Mouse (Mus musculus) induced T-regulatory cell, adult 2 months (primary cell): ENCODE measurements around the gene Mex3b.

Experiments used
- DNase-seq: peaks from one replicate; pipeline ENCODE4 v3.0.0-alpha.2; 2012; ENCODE audit warnings: low read depth

Gene Mex3b

DNA sequence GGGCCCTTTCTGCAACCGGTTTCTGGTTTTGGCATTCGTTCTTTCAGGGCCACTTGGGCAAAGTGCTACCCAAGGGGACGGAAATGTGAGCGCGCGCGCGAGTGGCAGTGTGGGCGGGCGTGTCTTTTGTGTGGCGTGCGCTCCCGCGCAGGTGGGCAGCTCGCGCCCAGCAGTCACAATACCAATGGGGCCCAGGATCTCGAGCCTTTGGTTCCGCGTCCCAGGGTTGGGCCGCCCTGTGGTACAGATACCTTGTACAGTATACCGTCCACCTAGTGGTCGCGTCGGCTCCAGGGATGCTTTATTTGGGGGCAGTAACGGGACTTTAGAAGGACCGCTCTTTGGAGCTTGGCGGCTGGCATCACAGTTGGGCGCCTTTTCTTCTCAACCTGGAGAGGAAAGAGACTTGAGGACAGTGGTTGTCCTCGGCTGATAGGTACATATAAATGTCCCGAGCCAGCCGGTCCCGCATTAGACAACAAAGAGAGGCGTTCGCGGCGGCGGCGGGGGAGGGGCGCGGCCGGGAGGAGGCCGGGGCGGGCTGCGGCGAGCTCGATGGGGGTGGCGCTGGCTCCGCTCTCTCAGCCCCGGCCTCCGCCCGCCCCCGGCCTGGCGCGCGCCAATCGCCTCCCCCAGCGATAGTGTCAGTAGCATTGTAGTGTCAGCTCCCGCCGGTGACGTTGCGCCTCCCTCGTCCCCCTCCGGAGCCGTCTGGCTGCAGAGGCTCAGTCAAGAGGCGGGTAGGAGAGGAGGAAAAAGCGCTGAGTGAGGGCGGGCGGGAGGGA, 455 bp upstream of the Mex3b start:
- DNase-seq = peak; percentile 96

DNA sequence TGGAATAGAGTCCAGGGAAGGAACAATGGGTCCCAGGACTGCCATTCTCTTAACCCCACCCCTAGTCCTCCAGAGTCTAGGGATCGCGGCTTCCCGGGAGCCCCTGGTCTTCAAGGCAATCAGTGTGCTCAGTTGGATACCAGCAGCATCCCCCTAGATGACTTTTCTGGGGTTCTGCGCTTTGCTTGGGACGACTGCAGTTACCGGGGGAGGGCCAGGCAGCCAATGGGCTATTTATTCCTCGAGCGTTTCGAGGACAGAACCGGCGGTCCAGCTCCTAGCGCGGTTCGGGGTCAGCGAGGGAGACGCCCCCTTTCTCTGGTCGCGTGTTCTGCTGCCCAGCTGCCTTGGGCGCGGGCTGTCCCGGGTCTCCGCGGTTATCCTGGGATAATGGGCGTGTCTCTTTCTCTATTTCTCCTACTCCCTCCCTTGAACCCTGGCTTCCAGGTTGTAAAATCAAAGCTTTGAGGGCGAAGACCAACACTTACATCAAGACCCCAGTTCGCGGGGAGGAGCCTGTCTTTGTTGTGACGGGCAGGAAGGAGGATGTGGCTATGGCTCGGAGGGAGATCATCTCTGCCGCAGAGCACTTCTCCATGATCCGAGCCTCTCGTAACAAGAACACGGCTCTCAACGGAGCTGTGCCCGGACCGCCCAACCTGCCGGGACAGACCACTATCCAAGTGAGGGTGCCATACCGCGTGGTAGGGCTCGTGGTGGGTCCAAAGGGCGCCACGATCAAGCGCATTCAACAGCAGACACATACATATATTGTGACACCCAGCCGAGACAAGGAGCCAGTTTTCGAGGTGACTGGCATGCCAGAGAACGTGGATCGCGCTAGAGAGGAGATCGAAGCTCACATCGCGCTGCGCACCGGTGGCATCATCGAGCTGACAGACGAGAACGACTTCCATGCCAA, 1.4 kb downstream of the Mex3b start:
- peak; percentile 67 for DNase-seq

DNA sequence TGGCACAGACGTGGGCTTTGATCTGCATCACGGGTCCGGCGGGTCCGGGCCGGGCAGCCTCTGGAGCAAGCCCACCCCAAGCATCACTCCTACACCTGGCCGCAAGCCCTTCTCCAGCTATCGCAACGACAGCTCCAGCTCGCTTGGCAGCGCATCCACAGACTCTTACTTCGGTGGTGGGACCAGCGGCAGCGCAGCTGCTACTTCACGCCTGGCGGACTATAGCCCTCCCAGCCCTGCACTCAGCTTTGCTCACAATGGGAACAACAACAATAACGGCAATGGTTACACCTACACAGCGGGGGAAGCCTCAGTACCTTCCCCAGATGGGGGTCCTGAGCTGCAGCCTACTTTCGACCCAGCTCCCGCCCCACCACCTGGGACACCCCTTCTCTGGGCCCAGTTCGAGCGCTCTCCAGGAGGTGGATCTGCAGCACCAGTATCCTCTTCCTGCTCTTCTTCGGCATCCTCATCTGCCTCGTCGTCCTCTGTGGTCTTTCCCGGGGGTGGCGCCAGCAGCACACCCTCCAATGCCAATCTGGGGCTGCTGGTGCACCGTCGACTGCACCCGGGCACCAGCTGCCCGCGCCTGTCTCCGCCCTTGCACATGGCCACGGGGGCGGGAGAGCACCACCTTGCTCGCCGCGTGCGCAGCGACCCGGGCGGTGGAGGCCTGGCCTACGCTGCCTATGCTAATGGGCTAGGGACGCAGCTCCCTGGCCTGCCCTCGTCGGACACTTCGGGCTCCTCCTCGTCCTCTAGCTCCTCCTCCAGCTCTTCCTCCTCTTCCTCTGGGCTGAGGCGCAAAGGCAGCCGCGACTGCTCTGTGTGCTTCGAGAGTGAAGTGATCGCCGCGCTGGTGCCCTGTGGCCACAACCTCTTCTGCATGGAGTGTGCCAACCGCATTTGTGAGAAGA, 2.4 kb downstream of the Mex3b start:
- no peak for DNase-seq

DNA sequence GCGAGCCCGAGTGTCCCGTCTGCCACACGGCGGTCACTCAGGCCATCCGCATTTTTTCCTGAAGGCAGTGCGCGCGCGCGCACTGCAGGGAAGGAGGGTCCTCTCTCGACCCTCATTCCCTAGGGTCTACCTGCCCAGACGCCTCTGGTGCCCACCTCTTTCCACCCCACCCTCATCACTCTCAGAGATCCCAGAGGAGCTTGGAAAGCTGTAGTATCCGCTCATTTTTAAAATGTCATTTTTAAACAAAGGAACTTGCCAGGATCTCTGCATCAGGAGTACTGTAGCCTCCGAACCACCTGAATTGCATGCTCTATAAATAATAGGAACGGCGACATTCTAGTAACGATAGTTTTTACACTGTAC, 3.0 kb downstream of the Mex3b start:
- DNase-seq = no peak

DNA sequence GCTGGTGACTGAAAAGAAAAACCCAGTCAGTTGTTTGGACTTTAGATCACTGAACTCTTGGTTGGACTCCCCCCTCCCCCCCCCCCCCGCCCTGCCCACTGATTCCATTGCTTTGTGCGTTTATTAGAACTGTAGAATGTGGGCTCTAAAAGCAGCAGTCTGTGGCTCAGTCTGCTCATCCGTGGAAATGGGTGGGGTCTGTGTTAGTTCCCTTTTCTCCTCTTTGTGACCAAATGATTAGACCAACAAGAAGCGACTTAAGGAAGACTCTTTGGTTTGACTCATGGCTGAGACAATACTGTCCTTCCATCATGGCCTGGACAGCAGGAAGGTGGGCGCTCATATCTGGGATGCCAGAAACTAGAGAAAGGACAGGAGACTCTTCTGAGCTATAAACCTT, 9.4 kb downstream of the Mex3b start:
- DNase-seq = no peak

DNA sequence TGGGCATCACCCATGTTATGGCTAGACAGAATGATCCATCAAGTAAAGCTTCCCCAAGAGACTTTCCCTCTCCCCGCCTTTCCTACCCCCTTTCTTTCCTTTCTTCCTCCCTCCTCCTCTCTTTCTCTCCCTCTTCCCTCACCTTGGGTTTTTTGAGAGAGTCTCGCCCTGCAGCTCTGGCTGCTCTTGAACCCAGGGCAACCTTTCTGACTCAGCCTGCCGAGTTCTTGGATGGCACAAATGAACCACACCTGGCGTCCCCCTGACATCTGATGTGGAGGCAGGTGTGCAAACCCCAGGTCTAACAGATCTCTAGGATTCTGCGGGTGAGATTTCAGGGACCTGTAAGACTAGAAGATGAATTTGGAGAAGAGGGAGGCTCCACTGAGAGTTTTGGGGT, 12.9 kb downstream of the Mex3b start:
- no peak for DNase-seq

DNA sequence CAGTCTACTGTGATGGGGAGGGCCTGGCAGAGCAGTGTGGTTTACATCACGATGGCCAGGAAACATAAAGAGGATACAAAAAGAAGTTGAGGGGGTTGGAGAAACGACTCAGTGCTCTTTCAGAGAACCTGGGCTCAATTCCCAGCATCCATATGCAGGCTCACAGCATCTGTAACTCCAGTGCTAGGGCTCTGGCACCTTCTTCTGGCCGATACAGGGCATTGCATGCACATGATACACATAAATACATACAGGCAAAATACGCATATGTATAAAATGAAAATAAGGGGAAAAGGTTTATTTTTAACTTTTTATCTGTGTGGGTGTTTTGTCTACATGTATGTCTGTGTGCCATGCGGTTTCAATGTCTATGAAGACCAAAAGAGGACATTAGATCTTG, 13.6 kb downstream of the Mex3b start:
- DNase-seq = peak; percentile 31

DNA sequence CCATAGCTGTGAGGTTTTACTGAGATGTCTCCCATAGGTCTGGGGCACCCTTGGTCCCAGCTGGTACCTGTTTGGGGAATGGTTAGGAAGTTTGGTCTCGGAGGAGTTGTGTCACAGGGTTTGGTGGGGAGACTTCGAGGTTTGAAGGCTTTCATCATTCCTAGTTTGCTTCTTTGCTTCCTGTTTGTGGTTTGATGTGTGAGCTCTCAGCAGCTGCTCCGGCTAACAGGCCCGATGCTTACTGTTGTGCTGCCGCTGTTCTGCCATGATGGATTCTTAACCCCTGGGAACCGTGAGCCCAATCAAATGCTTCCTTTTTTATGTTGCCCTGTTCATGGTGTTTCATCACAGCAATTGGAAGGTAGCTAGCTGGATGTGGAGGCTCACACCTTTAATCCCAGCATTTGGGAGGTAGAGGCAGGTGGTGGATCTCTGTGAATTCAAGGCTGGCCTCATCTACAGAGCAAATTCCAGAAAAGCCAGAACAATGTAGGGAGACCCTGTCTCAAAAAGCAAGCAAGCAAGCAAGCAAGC, 23.3 kb downstream of the Mex3b start:
- DNase-seq = no peak

DNA sequence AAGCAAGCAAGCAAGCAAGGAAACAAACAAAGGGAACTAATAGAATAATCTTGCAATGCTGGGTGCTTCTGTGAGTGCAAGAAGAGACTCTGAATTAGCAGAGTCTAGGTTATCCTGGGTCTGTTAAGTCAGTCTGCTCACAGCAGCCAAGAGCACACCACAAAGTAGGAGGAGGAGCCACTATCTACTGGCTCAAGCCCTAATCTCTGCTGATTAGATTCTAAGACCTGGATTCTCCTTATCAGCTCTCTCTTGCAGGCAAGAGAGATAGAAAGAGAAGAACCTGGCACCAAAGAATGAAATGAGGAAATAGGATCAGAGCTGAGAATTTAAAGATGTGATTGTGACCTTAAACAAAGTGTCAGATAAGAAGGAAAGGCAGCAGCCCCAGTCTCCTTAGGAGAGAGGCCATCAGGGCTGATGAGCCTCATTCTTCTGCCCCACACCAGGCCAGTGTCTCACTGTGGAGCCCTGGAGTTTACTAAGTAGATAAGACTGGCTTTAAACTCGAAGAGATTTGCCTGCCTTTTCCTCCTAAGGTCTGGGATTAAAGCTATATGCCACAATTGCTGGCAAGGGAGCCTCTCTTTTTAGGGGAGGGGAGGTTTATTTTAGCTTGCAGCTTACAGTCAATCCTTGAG, 23.9 kb downstream of the Mex3b start:
- DNase-seq = no peak

DNA sequence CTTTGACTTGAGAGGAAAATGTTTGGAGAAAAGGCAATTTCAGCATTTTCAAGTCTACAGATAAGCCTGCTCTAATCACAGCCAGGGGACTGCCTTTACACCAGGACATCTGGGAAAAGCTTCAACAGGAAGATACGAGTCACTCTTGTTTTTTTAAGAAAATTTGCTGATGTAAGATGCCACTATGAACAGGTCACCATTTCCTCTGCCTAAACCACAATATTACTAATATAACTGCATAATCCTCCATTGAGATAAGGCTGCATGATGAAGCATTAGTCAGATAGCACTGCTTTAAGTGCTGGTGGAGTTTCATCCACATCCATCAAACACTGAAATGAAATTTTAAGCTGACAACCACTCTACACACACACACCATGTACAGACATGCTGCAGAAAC, 27.2 kb downstream of the Mex3b start:
- no peak for DNase-seq

DNA sequence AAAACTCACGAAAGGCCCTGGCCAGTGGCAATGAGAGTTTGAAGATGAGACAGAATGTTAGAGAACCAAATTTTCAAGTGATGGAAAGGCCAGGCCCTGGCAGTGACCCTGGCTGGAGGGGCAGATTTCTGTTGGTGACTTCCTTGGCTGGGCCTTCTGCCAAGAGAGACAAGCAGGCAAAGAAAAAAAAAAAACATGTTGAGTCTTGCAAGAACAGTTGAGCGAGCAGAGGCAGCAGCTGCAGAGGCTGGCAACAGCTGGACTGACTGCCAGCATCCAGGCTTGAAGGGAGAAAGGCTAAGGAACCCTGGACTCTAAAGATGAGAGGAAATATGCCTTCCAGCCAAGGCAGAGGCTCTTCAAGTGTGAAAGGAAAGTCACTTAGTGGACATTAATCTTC, 28.5 kb downstream of the Mex3b start:
- no peak for DNase-seq

DNA sequence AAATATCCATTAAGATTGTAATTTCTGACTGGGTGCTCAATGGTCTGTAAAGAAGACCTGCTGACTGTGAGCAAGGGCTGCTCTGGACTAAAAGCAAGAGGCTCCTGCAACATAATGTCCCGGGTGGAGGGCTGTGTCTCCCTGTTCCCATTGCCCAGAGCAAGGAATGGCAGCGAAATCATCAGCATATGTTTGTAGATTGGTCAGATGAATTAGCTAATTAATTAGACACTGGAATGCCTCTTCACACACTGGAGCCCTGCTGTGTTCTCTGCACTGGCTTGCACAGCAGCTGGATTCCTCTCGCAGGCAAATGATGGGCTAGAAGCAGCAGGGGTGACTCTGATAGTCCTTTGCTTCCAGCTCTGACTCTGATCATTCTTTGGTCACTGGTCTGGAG, 29.6 kb downstream of the Mex3b start:
- DNase-seq = no peak

DNA sequence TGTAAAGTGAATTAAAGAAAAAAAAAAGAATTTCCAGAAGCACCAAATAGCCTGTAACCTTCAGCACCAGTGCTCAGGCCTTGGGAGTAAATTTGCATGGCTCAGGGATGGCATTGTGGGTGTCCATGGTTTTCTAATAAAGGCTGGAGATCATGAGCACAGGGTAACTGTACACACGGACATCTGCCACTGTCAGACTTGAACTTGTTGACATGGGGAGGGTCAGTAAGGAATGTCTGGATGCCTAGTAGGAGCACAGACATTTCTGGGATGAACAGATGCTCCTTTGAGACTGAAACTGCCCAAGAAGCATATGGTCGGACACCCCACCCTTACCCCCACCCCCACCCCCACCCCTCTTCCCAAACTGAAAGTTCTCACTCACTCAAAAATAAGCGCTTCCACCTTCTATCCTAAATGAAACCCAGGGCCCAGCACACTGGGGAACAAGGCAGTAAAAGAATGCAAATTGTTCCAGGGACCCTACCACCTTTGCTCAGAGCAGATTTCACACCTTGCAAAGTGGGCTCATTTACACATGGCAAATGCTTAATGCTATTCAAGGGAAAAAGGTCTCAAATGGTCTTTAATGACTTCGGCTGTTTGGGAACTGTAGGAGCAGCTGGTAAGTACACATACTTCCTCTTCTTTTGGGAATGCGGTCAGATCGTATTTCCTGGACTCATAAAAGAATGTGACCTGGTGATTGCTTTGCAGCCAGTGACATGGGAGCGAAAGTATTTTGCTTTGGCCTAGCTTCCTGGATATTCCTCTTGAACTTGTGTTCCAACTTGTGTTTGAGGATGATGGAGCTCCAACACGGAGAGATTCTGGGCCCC, 32.5 kb downstream of the Mex3b start:
- DNase-seq = no peak

DNA sequence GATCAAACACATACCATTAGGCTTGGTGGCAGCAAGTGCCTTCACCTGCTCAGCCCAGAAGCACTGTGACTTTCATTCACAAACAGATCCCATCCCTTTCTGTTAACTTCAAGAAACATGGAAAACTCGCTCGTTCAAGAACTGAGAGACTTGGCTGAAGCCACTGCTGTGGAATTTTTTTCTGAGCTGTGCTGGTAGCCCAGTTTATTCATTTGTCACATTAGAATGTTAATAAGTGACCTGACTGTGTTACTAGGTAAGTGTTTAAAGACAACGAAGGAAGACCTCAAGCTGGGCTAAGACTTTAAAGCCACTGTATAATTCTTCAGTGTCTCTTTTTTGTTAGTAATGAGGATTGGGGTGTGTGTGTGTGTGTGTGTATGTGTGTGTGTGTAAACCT, 35.9 kb downstream of the Mex3b start:
- no peak for DNase-seq

DNA sequence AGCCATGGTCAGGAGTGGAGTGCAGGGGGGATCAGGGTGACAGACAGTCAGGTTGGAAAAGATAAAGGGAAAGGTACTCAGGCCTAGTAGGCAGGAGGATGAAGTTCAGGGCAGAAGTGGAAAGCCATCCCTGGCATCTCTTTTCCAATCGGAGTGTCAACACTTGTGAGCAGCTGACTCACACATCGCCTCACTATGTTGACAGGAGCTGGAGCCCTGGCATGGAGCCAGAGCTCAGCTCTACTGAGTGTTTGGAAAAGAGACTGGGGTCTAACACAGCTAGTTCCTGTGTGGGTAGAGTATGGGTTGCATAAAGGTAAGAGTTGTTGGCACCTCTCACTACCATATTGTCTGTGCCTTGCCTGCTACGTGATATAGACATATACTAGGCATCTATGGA, 38.4 kb downstream of the Mex3b start:
- no peak for DNase-seq

DNA sequence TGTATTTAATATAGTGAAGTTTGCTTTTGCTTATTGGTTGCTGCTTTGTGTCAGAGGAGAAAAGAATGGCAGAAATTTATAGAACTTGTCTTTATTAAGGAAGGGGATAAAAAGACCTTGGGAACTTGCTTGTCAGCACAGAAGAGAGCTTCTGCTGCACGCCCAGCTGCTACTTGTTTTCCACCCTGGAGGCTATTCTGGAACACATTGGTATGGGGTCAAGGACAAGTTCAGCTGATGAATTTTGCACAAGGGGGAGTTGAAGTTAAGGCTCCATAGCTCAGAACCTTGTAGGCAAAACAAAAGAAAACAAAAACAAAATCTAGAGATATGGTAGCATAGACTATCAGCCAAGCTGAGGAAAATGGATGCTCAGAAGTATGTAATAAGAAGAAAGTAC, 39.9 kb downstream of the Mex3b start:
- DNase-seq = no peak

DNA sequence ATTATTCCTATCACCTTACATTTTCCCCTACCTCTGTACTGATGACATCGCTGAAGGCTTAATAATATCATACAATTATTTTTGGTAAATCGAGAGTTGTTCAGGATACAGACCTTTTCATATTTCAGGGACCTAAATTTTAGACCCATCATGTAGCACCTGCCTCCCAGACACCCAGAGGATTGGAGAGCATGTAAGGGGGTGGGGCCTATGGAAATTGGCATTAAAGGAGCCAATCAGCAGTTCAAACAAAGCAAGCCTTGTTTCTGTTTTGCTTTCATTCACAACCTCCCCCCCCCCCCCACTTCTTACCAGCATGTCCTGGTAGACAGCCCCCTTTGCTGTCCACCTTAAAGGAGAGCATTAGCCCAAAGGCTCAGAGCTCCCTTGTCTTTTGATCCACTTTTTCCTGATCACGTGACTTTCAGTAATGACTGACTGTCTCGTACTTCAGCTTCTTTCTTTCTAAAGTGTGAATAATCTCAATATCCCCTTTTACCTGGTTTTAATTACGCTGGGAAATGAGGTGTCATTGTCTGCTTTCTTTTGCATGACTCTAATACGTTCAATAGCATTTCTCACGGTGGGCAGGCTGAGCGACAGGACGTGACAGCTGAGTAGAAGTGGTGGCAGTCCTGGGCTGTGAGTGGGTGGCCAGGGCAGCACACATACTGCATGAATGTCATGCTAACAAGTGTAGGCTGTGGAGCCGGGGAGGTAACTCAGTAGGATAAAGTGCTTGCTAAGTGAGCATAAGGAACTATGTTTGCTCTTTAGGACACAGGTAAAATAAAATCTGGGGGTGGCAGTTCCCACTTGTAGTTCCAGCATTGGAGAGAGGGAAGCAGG, 43.6 kb downstream of the Mex3b start:
- peak; percentile 12 for DNase-seq

DNA sequence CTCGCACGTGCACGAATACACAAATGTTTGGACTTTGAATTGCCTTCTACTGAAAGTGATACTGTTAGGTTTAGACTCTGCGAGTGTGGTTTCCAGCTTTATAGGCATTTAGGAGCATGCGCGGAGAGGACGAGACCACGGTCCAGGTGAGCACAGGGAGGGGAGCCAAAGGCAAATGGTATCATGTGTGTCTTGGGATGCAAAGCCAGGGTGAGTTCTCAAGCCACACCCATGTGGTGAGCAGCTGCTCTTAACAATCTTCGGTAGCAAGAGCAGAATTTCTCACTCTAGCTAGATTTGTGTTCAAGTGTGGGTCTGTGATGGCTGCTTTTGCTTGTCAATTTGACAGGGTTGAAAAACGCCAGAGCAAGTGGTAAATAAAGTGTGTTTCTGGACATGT, 44.4 kb downstream of the Mex3b start:
- no peak for DNase-seq

DNA sequence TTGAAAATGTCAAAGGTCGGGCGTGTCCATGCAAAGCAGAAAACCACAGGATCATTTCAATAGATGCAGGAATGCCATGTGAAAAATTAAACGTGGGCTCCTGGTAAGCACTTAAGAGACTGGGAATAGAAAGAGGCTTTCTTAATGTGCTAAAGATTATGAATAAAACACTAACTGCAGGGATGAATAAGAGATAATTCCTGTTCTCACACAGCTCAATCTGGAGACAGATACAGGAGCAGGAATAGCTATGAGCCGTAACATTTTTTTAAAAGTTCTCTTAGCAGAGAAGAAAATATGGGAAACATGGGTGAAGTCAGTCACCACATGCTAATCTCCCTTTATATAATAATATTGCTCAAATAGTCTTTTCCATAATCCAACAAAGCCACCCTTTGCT, 47.2 kb downstream of the Mex3b start:
- no peak for DNase-seq
